Mouse (Mus musculus): ENCODE measurements around the gene Ddx28. TPM values are rescaled to one million over a fixed set of nuclear protein-coding genes. Genes with fewer than 3 reads are reported as not detected.

Ddx28 gene
- polyA plus RNA-seq (2012; rRNA removed) = 9.6 and 11.4 TPM in 2 replicates

- no peak for DNase-seq (ENCODE audit: extremely low spot score in 1 of 2, low spot score in 1 of 2)
Measured at GRCm38 (mm10) chr8:106011643-106011986, at the start of gene Ddx28. TSS of gene Ddx28 (minus strand) at chr8:106011882.

GRCm38 (mm10) chr8:106060521-106060920, 48.8 kb upstream of the Ddx28 start:
- DNase-seq (ENCODE audit: extremely low spot score in 1 of 2, low spot score in 1 of 2) = no peak

- peak in 1 of 2 experiments; percentile 34 for DNase-seq (ENCODE audit: extremely low spot score in 1 of 2, low spot score in 1 of 2)
Measured at GRCm38 (mm10) chr8:106059613-106060371, 48.1 kb upstream of the Ddx28 start.

- peak; percentile 94 to 95 for DNase-seq (ENCODE audit: extremely low spot score in 1 of 2, low spot score in 1 of 2)
Measured at GRCm38 (mm10) chr8:106058731-106059612, 47.3 kb upstream of the Ddx28 start, which contains the start of gene Nfatc3. TSS of gene Nfatc3 (plus strand) at chr8:106058840.

- DNase-seq (ENCODE audit: extremely low spot score in 1 of 2, low spot score in 1 of 2) = no peak
Measured at GRCm38 (mm10) chr8:106056455-106056982, 44.8 kb upstream of the Ddx28 start.

DNA sequence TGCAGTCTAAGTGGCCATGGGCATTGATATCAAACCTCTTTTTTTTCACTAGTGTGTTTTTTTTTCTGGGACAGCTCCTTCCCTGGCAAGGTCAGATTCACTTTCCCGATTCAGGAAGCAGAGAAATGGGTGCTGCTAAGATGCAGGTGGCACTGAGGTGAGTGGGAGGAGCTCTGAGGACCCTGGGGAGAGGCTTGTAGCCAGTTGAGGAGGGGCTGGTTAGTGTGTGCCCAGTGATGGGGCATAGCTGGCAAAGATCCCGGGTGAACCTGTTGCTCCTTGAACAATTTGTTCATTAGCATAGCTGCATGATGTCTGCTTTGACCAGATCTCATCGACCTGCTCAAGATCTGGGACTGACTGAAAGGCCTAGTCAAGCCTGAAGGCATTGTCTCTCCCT, 43.4 kb upstream of the Ddx28 start:
- DNase-seq (ENCODE audit: extremely low spot score in 1 of 2, low spot score in 1 of 2) = no peak

DNA sequence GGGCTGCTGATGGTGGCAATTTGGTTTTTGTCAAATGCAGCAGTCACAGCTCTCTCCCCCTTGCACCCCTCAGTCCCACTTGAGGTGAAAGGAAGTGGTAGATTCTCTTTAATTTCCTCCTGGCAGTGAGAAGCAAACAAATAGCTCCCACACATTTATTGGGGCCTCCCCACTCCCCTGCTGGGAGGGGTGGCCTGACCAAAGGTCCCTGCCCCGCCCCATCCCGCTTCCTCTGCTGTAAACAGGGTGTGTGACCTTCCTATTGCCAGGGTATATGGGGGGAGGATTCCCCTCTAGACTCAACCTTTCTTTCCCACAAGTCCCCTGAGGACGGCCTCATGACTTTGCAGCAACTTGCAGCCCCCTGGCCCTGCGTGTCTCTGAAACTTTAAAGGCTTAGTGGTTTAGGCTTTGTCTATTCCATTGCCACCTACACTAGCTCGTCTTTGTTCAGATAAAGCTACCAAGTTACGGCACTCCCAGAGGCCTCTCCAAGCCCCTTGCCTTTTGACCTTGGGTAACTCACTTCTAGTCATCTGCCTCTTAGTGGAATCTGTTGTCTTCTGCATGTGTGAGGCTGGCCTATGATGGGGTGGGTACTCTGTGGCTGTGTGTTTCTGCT, 42.6 kb upstream of the Ddx28 start:
- no peak for DNase-seq (ENCODE audit: extremely low spot score in 1 of 2, low spot score in 1 of 2)

DNA sequence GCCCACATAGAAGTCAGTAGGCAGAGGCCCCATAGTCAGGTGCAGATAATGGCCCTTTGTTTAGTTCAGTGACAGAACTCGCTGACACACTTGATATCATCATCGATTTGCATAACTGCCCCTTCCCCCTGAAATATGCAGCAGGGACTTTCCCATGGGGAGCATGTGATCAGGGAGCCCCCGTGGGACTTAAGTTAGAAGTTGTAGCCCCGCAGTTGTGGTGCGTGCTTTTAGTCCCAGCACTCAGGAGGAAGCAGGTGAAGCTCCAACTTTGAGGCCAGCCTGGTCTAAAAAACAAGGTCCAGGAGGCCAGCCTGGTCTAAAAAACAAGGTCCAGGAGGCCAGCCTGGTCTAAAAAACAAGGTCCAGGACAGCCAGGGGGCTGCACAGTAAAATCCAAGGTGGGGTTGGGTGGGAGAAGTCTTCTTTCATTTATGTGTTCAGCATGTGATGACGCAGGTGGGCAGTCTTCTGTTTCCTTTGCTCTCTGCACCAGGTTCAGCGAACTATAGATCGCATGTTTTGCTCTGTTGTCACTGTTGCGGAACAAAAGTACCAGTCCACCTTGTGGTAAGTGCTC, 40.9 kb upstream of the Ddx28 start:
- no peak for DNase-seq (ENCODE audit: extremely low spot score in 1 of 2, low spot score in 1 of 2)

DNA sequence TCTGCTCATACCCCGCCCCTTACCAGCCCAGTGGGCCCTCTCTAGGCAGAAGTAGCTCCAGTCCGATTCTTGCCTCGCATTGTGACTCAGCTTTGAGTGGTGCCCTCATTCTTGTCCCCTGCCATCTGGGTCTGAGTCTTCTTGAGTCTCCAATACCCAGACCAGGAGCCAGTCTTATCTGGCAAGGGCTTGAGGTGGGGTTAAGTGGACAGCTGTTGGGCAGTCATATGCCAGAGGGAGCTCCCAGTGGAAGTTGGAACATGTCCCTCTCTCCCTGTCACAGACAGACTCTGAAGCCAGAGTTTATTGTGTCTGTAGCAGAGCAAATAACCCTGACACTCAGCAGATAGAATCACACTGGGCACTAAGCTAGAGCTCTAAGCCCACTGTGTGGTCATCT, 39.4 kb upstream of the Ddx28 start:
- no peak for DNase-seq (ENCODE audit: extremely low spot score in 1 of 2, low spot score in 1 of 2)

- DNase-seq (ENCODE audit: extremely low spot score in 1 of 2, low spot score in 1 of 2) = no peak
Measured at GRCm38 (mm10) chr8:106049840-106050239, 38.2 kb upstream of the Ddx28 start.

GRCm38 (mm10) chr8:106047854-106048630, 36.4 kb upstream of the Ddx28 start:
- no peak for DNase-seq (ENCODE audit: extremely low spot score in 1 of 2, low spot score in 1 of 2)

GRCm38 (mm10) chr8:106046872-106047559, 35.3 kb upstream of the Ddx28 start:
- no peak for DNase-seq (ENCODE audit: extremely low spot score in 1 of 2, low spot score in 1 of 2)

DNA sequence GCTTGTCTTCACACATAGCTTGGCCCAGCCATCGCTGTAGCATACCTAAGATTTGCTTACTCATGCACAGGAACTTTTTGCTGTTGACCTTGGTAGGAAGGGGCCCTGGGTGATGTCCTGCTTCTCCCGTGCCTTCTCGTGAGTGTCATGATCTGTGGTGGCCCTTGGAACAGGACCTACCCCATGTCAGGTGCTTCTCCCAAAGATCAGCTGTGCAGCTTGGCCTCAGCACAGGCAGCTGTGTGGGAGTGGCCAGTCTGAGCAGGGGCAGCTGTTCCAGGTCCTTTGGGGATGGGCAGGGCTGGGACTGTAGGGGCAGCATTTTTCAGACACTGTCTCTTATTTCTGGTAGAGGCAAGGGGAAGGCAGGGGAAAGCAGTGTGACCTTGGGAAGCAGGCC, 32.5 kb upstream of the Ddx28 start:
- DNase-seq (ENCODE audit: extremely low spot score in 1 of 2, low spot score in 1 of 2) = no peak

GRCm38 (mm10) chr8:106043055-106043454, 31.4 kb upstream of the Ddx28 start:
- no peak for DNase-seq (ENCODE audit: extremely low spot score in 1 of 2, low spot score in 1 of 2)

GRCm38 (mm10) chr8:106040218-106040617, 28.5 kb upstream of the Ddx28 start:
- no peak for DNase-seq (ENCODE audit: extremely low spot score in 1 of 2, low spot score in 1 of 2)

DNA sequence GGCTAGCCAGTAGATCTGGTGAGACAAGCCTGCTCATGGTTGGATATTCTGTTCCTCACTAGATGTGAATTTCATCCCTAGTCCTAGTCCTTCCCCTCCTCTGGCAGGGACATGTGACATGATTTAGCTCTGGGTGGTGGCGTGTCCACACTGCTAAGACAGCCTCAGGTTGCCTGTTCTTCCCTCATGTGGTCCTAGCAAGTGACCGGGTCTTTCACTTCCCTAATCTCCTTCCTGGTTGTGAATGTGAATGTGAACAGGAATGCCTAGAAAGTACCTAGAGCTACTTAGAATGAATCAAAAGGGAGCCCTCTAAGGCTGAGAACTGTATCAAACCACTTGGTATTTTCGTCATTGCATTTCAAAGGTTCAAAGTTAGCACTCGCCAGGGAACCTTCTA, 27.9 kb upstream of the Ddx28 start:
- DNase-seq (ENCODE audit: extremely low spot score in 1 of 2, low spot score in 1 of 2) = no peak

DNA sequence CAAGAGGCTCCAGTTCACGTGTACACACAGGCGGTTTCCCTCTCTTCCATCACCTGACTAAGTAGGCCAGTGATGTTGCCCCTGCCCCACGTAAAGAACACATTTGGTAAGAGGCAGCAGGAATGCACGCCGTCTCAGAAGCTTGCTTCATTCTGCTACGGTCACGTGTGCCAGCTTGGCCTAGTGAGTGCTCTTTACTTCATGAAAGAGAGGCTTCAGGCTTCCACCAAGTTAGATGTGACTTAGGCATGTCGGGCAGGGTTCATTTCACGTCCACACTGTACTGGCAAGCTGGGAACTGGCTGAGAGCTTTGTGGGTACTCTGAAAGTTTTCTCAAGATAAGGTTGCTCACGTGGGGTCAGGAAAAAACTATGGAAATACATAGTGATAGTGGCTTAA, 27.0 kb upstream of the Ddx28 start:
- no peak for DNase-seq (ENCODE audit: extremely low spot score in 1 of 2, low spot score in 1 of 2)

- peak; percentile 23 to 93 for DNase-seq (ENCODE audit: extremely low spot score in 1 of 2, low spot score in 1 of 2)
Measured at GRCm38 (mm10) chr8:106022483-106022882, 10.8 kb upstream of the Ddx28 start.

DNA sequence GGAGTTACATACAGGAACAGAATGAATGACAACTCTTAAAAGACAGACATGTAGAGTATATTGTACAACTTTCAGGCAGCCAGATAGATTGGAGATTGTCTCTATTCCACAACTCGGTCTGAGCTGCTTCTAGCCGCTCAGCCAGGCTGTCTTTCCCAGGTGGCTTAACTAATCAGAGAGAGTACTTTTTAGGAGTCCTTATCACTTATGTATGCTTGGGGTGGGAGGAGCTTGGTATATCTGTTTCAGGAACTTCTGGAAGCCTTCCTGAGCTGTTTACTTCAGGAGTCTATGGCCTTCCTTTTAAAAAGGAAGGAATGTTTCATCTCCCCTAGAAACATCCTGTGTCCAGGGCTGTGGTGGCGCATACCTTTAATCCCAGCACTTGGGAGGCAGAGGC, 6.4 kb upstream of the Ddx28 start:
- no peak for DNase-seq (ENCODE audit: extremely low spot score in 1 of 2, low spot score in 1 of 2)
